Comparison of ENCODE assay signal across 8 mouse cellular contexts in the genomic region with DNA sequence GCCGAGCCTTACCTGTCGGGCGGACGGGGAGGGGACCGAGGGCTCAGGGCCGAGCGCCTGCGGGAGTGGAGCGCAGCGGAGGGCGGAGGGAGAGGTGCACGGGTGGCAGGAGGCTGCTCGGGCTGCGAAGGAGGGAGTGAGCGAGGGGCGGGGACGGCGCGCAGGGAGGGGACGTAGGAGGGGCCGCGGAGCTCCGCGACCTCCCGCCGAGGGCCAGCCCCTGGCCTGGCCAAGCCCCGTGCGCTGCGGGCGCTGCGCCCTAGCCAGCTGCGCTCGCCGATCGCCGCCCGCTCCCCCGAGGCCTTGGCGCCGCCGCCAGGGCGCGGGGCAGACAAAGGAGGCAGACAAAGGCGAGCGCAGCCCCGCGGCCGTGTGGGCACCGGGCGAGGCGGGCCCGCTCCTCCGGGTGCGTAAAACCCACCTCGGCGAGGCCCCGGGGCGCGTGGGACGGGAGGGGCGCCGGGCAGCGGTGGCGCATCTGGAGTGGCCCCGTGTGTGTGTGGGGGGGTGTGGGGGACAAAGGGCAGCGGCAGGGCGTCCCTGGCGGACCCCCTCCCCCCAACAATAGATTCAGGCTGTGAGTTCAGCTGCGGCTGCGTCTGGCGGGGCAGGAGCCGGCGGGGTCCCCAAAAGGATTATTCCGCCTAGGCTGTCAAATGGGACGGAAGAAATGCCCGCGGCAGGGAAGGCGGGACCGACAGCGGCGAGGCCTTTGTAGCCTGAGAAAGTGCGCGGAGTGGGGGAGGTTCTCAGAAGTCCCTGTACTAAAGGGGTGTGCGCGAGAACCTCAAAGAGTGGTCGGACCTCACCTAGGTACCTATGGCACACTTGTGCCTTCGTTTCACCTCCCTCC. TPM values are rescaled to one million over a fixed set of nuclear protein-coding genes. Genes with fewer than 3 reads are reported as not detected.
A peak's percentile ranks its signal among the peaks of the same experiment; 100 is the strongest.
DNase-seq lines count a peak whose midpoint lies in the region; ATAC-seq and TF ChIP-seq lines count a peak whose summit lies in the region.

A gene (minus strand): TSS at position 138 of the 853 bp plus-strand sequence.

- H3K4me2 ChIP-seq in forebrain, postnatal 0 days (ENCODE audit: low read depth): peak within 1 kb of the TSS; percentile 81

- H3K27ac ChIP-seq in forebrain, postnatal 0 days (ENCODE audit: low read depth, low read length): peak within 1 kb of the TSS; percentile 97
- H3K27ac ChIP-seq in midbrain, embryonic 10.5 days (replicated peaks): peak within 1 kb of the TSS; percentile 99

- WGBS in forebrain, postnatal 0 days: under 1% methylated on average over 69 of the region's 87 CpGs
- under 1% methylated on average over 82 of the region's 87 CpGs for WGBS in midbrain, embryonic 10.5 days

- CTCF ChIA-PET in Patski (lab: Charles Lee): interaction anchor here (0.9 kb wide), 1 partner anchor 12 kb away, joined by 3 read pairs; no protein-coding TSS in a partner anchor

- peaks cover 11% of the 10 kb centered on the region for H3K27me3 ChIP-seq in Patski
- no peaks in the 10 kb centered on the region for H3K27me3 ChIP-seq in forebrain, postnatal 0 days (ENCODE audit: insufficient read depth, low read length)
- peaks cover 59% of the 10 kb centered on the region for H3K27me3 ChIP-seq in midbrain, embryonic 10.5 days (ENCODE audit: low read depth, poor library complexity, severe bottlenecking)

- H3K9ac ChIP-seq in forebrain, postnatal 0 days: peak within 1 kb of the TSS; percentile 99

- H3K4me3 ChIP-seq in forebrain, postnatal 0 days (ENCODE audit: low read depth, low read length): peak within 1 kb of the TSS; percentile 87
- peak within 1 kb of the TSS; percentile 71 for H3K4me3 ChIP-seq in midbrain, embryonic 10.5 days

- no peaks in the 10 kb centered on the region for H3K36me3 ChIP-seq in forebrain, postnatal 0 days (ENCODE audit: insufficient read depth)
- peaks cover 10% of the 10 kb centered on the region for H3K36me3 ChIP-seq in midbrain, embryonic 10.5 days

- ATAC-seq in Patski: peak; percentile 54
- peak; percentile 83 for ATAC-seq in forebrain, postnatal 0 days

- no peaks in the 10 kb centered on the region for H3K9me3 ChIP-seq in forebrain, postnatal 0 days (ENCODE audit: low read length)
- no peaks in the 10 kb centered on the region; the same call in 1 of the 2 replicates for H3K9me3 ChIP-seq in midbrain, embryonic 10.5 days (replicated peaks)

- in situ Hi-C loops in Patski (cut with MboI; ENCODE audit: low pct_unique_long_range_greater_than_20kb): no loop called here

- peak; percentile 36 for DNase-seq in gastrocnemius, postnatal 10 days
- DNase-seq in gastrocnemius, adult 8-10 months (ENCODE audit: low spot score in 2 of 2): no peak
- DNase-seq in Patski (ENCODE audit: low read depth, low spot score): no peak
- DNase-seq in forebrain, postnatal 0 days: peak; percentile 79
- DNase-seq in kidney, postnatal 25 days: peak; percentile 42 to 66
- DNase-seq in midbrain, embryonic 10.5 days (ENCODE audit: low spot score): peak; percentile 90
- peak; percentile 67 for DNase-seq in testis, postnatal 10 days (ENCODE audit: low spot score)
- DNase-seq in left cerebral cortex, adult 8-10 months (ENCODE audit: low spot score in 2 of 2): no peak

- TF ChIP-seq CTCF in Patski (IDR thresholded peaks at IDR 0.05): no peak
- TF ChIP-seq CTCF in forebrain, postnatal 0 days (IDR thresholded peaks at IDR 0.05; ENCODE audit: low read depth): no peak

- H3K4me1 ChIP-seq in forebrain, postnatal 0 days (ENCODE audit: insufficient read depth): peaks cover 17% of the 10 kb centered on the region
- peaks cover 65% of the 10 kb centered on the region for H3K4me1 ChIP-seq in midbrain, embryonic 10.5 days

- POLR2A ChIA-PET in Patski (lab: Charles Lee): no interaction called here

RNA-seq across cellular contexts. Expression of the gene that starts here (rescaled TPM):
- total RNA-seq in gastrocnemius, postnatal 10 days (2021): under 1 TPM; 0.16 to 0.23 TPM
- not detected for total RNA-seq in gastrocnemius, adult 8-10 months (2022)
- polyA plus RNA-seq in Patski (2021): 0.30 TPM
- 37.5 and 40.5 TPM in 2 replicates for total RNA-seq in forebrain, postnatal 0 days (2014; rRNA removed)
- polyA plus RNA-seq in forebrain, postnatal 0 days (2015; fragmentation: Nextera tagmentation; extraction: Ambion mirVana): 6.8 and 8.7 TPM in 2 replicates
- 5.3 and 7.5 TPM in 2 replicates for polyA plus RNA-seq in midbrain, embryonic 10.5 days (2016; fragmentation: Nextera tagmentation; extraction: Ambion mirVana)
- under 1 TPM; 0.23 to 0.38 (median 0.30) TPM for total RNA-seq in left cerebral cortex, adult 8-10 months (2022)

Comparison
In these comparisons a context has a peak if more than half of its experiments do, and no peak if none do; other contexts are left out.
1. RNA of the gene that starts here (total RNA-seq): 37.5 to 40.5 TPM in forebrain, postnatal 0 days; 0.23 to 0.38 TPM in left cerebral cortex, adult 8-10 months, 0.16 to 0.23 TPM in gastrocnemius, postnatal 10 days and not detected in gastrocnemius, adult 8-10 months; every median in the first group is over 10 times any median in the second.
2. Peak in DNase-seq in gastrocnemius, postnatal 10 days; RNA of the gene not detected or under 1 TPM.
3. Peak in ATAC-seq in Patski; RNA of the gene not detected or under 1 TPM.
4. DNase-seq: peak in forebrain, postnatal 0 days (single experiment), kidney, postnatal 25 days (2 of 2), midbrain, embryonic 10.5 days (single experiment) and testis, postnatal 10 days (single experiment); none in gastrocnemius, adult 8-10 months (0 of 2), Patski (single experiment) and left cerebral cortex, adult 8-10 months (0 of 2).